Mouse (Mus musculus) thymus, adult 2 months (tissue): ENCODE measurements around the gene Edaradd. TPM values are rescaled to one million over a fixed set of nuclear protein-coding genes. Genes with fewer than 3 reads are reported as not detected.

Experiments
- DNase-seq: peaks from one replicate; pipeline ENCODE4 v3.0.0; 2021
- H3K27ac ChIP-seq: fragments of 200-500 bp; 2 replicates; pipeline ENCODE4 v1.5.1; 2012; ENCODE audit warnings: low read length, control low read depth; ENCODE audit not compliant: control insufficient read depth, insufficient read depth
- H3K27me3 ChIP-seq: fragments of 200-500 bp; 2 replicates; pipeline ENCODE4 v1.6.1; 2012; ENCODE audit warnings: mild to moderate bottlenecking, low read length, moderate library complexity, mixed read lengths; ENCODE audit not compliant: control insufficient read depth, insufficient read depth
- H3K36me3 ChIP-seq: fragments of 200-500 bp; 2 replicates; pipeline ENCODE4 v1.6.1; 2012; ENCODE audit warnings: mild to moderate bottlenecking, low read length, moderate library complexity; ENCODE audit not compliant: control insufficient read depth, insufficient read depth
- H3K4me1 ChIP-seq: fragments of 200-500 bp; replicated peaks from 2 replicates; pipeline ENCODE4 v1.6.1; 2012; ENCODE audit warnings: low read length; ENCODE audit not compliant: control insufficient read depth, insufficient read depth
- H3K4me3 ChIP-seq: fragments of 200-500 bp; 2 replicates; pipeline ENCODE4 v1.5.1; 2012; ENCODE audit warnings: mild to moderate bottlenecking, low read length, control low read depth, moderate library complexity; ENCODE audit not compliant: control insufficient read depth, insufficient read depth
- CTCF ChIP-seq: fragments of 200-500 bp; IDR thresholded peaks from 2 replicates; pipeline ENCODE4 v1.5.1; 2012; ENCODE audit warnings: mild to moderate bottlenecking, control low read depth, low read length, moderate library complexity, borderline replicate concordance; ENCODE audit not compliant: control insufficient read depth, poor library complexity, insufficient read depth; ENCODE audit errors: extremely low read depth
- POLR2A ChIP-seq: fragments of 200-500 bp; IDR thresholded peaks from 2 replicates; pipeline ENCODE4 v1.6.1; 2012; ENCODE audit warnings: mild to moderate bottlenecking, low read length, control low read depth, moderate library complexity; ENCODE audit not compliant: control insufficient read depth, poor library complexity, insufficient read depth; ENCODE audit errors: extremely low read depth
- WGBS: fragments of 180-500 bp; shearing (Covaris S2); methylation state at CpG from one replicate; pipeline ENCODE4 v1.1.7; 2018; 5-methylcytosine and 5-hydroxymethylcytosine counted together
- polyA plus RNA-seq: library from polyadenylated mRNA; depleted of rRNA; stranded (reverse); fragments of >200 nt; gene quantifications from 2 replicates; pipeline ENCODE4 v1.2.3, GENCODE M21; 2012

Edaradd gene
- polyA plus RNA-seq, 1 experiment, result 9.8 TPM

DNA sequence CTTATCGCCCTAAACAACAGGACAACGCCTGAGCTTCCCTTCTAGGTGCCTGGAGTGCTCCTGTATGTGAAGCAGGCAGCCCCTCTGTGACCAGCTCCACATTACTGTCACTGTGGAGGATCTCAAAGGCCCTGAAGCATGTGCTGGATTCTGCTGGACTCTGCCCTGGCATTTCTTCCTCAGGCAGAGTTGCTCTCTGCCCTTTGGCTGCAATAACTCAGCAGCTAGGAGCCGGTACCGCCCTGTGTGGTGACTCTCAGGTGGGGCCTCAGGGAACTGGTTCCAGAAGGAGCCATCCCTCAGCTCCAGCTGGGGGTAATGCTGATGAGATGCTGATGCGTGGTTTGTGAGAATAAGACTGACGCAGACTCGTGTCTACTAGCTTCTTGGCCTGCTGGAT lies 63.5 kb downstream of the Edaradd start:
- no peak for DNase-seq
- Histone ChIP-seq H3K27me3 (no peaks in the 10 kb centered on the region), H3K27ac (no peak overlapping the region), H3K4me1 (0 out of 2 replicates have a peak, but pooled peaks cover 5% of the 10 kb centered on the region), H3K4me3 (no peak overlapping the region), H3K36me3 (peaks cover 26% of the 10 kb centered on the region)
- TF ChIP-seq CTCF, result no peak
- TF ChIP-seq POLR2A, result no peak
- WGBS, result 94% methylated on average over 7 of the region's 7 CpGs

DNA sequence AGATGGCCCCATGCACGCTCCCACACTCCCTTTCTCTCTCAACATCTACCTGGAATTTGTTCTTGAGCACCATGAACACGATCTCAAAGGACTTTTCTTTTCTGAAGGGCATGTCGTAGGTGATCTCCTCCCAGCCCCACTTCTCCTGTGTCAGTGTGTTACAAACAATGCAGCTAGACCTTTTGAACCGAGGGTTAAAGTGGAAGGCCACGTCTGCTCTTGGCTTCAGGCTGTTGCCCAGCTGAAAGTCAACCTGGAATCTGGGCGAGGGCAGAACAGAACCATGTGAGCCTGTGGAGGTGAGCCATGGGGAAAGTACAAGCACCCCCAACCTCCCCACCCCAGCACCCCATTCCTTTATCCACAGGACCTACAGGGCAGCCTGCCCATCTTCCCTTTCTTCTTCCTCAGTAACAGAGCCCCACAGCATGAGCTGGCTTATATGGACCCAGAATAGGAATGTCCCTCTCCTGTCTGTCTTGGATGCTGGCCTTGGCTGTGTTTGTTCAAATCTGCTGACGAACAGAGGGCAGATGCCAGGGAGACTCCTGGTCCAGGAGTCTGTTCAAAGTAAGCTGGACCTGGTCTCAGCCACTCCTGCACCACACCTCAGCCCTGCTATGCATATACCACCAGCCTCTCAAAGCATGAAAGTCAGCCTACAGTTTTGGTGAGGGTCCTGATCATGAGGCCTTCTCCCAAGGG lies 65.4 kb downstream of the Edaradd start:
- 98% methylated on average over 7 of the region's 7 CpGs for WGBS
- Histone ChIP-seq H3K27ac (no peak overlapping the region), H3K27me3 (no peaks in the 10 kb centered on the region), H3K4me1 (0 out of 2 replicates have a peak, but pooled peaks cover 2% of the 10 kb centered on the region), H3K4me3 (no peak overlapping the region), H3K36me3 (peaks cover 29% of the 10 kb centered on the region)
- DNase-seq, result no peak
- TF ChIP-seq CTCF (no peak), POLR2A (no peak)

DNA sequence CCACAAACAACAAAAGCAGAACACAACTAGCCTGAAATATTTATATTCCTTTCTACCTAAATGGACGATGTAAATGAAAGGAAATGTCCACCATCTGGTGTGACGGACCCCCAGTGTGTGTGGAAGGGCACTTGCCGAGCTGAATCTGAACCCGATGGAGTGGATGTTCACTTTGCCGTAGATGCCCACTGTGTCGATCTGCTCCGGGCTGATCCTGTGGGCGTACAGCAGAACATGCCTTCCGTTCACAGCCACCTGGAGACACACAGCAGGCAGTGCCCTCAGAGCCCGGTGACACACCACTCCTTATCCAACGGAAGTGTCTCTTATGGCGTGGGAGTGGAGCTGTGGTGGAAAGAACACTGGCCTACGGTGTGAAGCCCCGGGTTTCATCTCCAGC lies 67.1 kb downstream of the Edaradd start:
- no peak overlapping the region for H3K4me3 ChIP-seq
- H3K36me3 ChIP-seq, result peaks cover 29% of the 10 kb centered on the region
- H3K4me1 ChIP-seq, result no peaks in the 10 kb centered on the region
- DNase-seq, result no peak
- TF ChIP-seq CTCF (no peak), POLR2A (no peak)
- H3K27ac ChIP-seq, result no peak overlapping the region
- 97% methylated on average over 14 of the region's 14 CpGs for WGBS
- H3K27me3 ChIP-seq, result no peaks in the 10 kb centered on the region

DNA sequence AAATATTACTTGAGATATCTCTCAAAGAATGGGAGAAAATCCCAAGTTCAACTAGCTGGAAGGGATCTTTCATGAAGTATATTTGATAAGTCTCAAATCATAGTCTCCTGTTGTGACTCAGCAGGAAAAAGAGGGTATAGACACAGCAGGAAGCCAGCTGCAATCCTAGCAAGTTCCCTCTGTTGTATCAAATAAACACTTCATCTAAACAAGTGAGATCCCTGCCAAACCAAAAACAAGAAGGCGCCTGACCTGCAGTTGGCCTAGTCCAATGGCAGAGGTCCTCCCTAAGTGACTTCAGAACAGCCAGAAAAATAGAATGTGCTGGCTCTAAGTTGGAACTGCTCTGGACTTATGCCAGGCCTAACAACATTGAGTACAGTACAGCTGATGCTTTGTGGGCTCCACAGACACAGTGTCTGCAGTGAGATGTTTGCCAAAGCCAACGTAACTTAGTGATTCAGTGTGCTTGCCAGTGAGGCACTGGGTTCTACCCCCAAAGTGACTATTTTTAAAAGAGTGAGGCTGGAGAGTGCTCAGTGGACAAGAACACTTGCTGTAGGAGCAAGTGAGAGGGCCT lies 78.1 kb downstream of the Edaradd start:
- H3K4me1 ChIP-seq, result no peaks in the 10 kb centered on the region
- peaks cover 39% of the 10 kb centered on the region for H3K36me3 ChIP-seq

DNA sequence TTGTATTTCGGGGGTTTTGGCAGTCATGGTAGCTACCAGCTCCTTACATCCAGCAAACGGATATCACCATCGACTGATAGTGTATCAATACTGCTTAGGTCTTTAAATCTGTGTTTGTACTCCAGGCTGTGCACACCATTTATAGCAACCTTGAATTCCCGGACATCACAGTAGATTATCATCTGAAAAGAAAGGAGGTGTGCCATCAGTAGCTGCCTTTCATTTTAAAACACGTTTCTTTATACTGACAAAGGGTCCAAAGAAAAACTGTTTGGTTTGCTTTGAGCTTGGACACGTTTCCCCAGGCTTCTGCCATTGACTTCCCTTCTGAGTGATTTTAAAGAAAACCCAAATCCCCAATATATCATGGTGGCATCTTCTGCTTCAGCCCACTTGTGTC lies 79.4 kb downstream of the Edaradd start:
- H3K27me3 ChIP-seq, result no peaks in the 10 kb centered on the region
- H3K4me1 ChIP-seq, result no peaks in the 10 kb centered on the region
- no peak for TF ChIP-seq CTCF
- TF ChIP-seq POLR2A, result no peak
- 96% methylated on average over 6 of the region's 6 CpGs for WGBS
- no peak overlapping the region for H3K27ac ChIP-seq
- H3K4me3 ChIP-seq, result no peak overlapping the region
- DNase-seq, result no peak
- peaks cover 38% of the 10 kb centered on the region for H3K36me3 ChIP-seq

More for the DNA sequence above, 78.1 kb downstream of the Edaradd start:
- no peak for DNase-seq
- no peak overlapping the region for H3K27ac ChIP-seq
- H3K27me3 ChIP-seq, result no peaks in the 10 kb centered on the region
- no peak overlapping the region for H3K4me3 ChIP-seq
- 92% methylated on average over 2 of the region's 2 CpGs for WGBS
- TF ChIP-seq CTCF (no peak), POLR2A (no peak)

DNA sequence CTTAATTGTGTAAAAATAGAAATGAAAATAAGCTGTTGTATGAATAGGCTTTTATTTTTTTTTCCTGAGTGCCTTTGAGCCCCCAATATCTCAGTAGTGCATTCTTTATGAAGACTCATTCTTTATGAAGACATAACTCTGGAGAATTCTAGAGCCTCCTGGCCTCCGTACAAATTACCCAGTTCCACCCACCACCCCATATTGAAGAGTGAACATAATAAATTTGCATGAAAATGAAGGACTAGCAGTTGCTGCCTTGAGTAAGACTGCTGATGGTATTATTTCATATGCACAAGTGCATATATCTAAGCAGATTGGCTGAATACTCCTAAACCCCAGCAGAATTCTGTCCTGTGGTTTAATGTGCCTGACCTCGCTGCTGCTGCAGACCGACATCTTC lies 80.7 kb downstream of the Edaradd start:
- Histone ChIP-seq H3K4me1 (no peaks in the 10 kb centered on the region), H3K4me3 (no peak overlapping the region), H3K27ac (no peak overlapping the region), H3K27me3 (no peaks in the 10 kb centered on the region), H3K36me3 (peaks cover 41% of the 10 kb centered on the region)
- TF ChIP-seq CTCF, result no peak
- no peak for TF ChIP-seq POLR2A
- WGBS, result 96% methylated on average over 3 of the region's 3 CpGs
- no peak for DNase-seq
